Mouse (Mus musculus): ENCODE results near the gene Gm10382. TPM values are rescaled to one million over a fixed set of nuclear protein-coding genes. Genes with fewer than 3 reads are reported as not detected.
"Not testable (repeated sequence)": the region's sequence is repeated elsewhere in the genome, so short reads cannot be mapped to it uniquely, and the experiment has no call there.

The Gm10382 gene
- polyA plus RNA-seq, 1 experiment from 2014 or later, result 0.67 TPM

DNA sequence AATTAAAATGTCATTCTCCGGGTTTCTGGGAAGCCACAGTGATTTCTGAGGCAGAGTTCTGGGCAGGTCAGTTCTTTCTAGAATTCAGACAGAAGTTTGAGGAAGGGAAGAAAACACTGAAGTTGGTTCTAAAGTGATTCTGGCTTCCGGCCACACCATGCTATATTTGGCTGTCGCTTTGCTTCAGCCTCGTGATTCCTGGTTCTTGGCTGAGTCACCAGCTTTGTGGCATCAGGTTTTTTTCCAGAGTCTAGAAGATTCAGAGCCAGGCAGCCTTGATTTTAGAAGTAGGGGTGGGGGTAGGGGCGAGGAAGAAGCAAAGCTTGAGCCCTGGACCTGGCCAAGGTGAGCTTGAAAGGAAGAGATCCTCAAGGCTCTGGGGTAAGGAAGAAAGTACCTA lies 2.5 kb downstream of the Gm10382 start:
- Histone ChIP-seq H3K4me3 (no peak overlapping the region), H3K27ac (peak overlapping the region; percentile 100), H3K9me3 (no peaks in the 10 kb centered on the region), H3K4me1 (peaks cover 37% of the 10 kb centered on the region), H3K27me3 (ENCODE audit: insufficient read depth, poor library complexity, severe bottlenecking) (no peaks in the 10 kb centered on the region), H3K36me3 (peaks cover 10% of the 10 kb centered on the region)
- WGBS, result 68% methylated on average over 5 of the region's 5 CpGs
- no peak for DNase-seq (ENCODE audit: low spot score)

DNA sequence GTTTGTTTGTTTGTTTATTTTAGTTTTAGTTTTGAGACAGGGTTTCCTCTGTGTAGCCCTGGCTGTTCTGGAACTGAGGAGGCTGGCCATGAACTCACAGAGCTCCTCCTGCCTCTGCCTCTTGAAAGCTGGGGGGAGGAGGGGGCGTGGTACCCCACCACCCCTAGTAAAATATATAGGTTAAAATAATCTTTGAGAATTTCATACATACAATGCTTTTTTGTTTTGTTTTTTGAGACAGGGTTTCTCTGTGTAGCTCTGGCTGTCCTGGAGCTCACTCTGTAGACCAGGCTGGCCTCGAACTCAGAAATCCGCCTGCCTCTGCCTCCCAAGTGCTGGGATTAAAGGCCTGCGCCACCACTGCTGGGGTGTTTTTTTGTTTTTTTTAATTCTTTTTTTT lies 3.1 kb downstream of the Gm10382 start:
- peaks cover 37% of the 10 kb centered on the region for H3K4me1 ChIP-seq
- WGBS, result 93% methylated on average over 4 of the region's 4 CpGs
- DNase-seq (ENCODE audit: low spot score), result not testable (repeated sequence)

DNA sequence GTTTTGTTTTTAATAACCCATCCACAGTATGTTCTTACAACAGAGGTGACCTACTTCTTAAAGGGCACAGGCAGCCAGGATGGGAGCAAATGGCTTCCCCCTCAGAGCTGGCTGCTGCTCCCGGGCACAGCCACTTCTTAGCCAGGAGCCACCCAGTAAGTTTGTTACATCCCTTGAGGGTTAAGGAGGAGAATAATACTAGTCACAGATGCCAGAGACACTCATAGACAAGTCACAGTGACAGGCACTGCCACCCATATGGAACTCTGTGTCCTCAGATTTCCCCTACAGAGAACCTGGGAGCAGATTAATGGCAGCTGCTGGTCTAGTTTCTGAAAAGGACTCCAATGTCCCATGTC lies 3.5 kb downstream of the Gm10382 start:
- H3K4me1 ChIP-seq, result peaks cover 37% of the 10 kb centered on the region
- H3K27ac ChIP-seq, result peak overlapping the region; percentile 100
- peak overlapping the region; percentile 47 for H3K4me3 ChIP-seq
- H3K9me3 ChIP-seq, result no peaks in the 10 kb centered on the region
- DNase-seq (ENCODE audit: low spot score), result no peak
- H3K36me3 ChIP-seq, result peaks cover 7% of the 10 kb centered on the region
- no peaks in the 10 kb centered on the region for H3K27me3 ChIP-seq (ENCODE audit: insufficient read depth, poor library complexity, severe bottlenecking)
- WGBS, result 62% methylated on average over 1 of the region's 1 CpGs

More for the DNA sequence above, 3.1 kb downstream of the Gm10382 start:
- H3K36me3 ChIP-seq; H3K4me3 ChIP-seq; H3K27me3 ChIP-seq (ENCODE audit: insufficient read depth, poor library complexity, severe bottlenecking); H3K9me3 ChIP-seq: not testable (repeated sequence)
- peak overlapping the region; percentile 100 for H3K27ac ChIP-seq

DNA sequence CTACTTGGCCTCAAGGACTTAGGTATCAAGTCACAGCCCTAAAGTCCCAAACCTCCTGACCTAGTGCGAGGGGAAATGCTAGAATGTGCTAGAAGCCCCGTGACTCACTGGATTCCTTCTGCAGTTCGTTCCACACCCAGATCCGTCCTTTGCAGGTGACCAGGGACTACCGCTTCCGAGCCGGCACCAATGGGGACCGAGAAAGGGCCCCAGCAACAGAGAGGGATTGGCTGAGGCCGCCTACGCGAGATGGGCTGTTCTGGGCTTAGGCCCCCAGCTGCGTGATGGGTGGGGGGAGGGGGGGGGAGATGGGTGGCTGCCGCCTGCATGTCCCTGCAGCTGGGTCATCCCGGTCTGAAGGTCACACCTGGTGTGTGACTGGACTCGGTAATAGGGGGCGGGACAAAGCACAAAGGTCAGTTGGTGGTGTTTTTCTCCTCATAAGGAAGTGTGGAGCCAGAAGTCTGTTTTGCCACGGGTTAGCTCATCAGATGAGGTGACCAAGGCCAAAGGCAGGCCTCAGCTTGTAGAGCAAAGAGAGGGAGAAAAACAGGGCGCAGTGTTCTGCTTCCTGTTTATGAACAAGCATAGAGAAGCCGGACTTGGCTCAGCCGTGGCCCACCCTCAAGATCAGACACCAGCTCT lies 4.0 kb downstream of the Gm10382 start:
- H3K36me3 ChIP-seq, result peaks cover 7% of the 10 kb centered on the region
- no peaks in the 10 kb centered on the region for H3K27me3 ChIP-seq (ENCODE audit: insufficient read depth, poor library complexity, severe bottlenecking)
- DNase-seq (ENCODE audit: low spot score), result peak; percentile 99
- WGBS, result 1% methylated on average over 20 of the region's 20 CpGs
- peaks cover 37% of the 10 kb centered on the region for H3K4me1 ChIP-seq
- no peaks in the 10 kb centered on the region for H3K9me3 ChIP-seq
- H3K4me3 ChIP-seq, result peak overlapping the region; percentile 47
- H3K27ac ChIP-seq, result peak overlapping the region; percentile 100

DNA sequence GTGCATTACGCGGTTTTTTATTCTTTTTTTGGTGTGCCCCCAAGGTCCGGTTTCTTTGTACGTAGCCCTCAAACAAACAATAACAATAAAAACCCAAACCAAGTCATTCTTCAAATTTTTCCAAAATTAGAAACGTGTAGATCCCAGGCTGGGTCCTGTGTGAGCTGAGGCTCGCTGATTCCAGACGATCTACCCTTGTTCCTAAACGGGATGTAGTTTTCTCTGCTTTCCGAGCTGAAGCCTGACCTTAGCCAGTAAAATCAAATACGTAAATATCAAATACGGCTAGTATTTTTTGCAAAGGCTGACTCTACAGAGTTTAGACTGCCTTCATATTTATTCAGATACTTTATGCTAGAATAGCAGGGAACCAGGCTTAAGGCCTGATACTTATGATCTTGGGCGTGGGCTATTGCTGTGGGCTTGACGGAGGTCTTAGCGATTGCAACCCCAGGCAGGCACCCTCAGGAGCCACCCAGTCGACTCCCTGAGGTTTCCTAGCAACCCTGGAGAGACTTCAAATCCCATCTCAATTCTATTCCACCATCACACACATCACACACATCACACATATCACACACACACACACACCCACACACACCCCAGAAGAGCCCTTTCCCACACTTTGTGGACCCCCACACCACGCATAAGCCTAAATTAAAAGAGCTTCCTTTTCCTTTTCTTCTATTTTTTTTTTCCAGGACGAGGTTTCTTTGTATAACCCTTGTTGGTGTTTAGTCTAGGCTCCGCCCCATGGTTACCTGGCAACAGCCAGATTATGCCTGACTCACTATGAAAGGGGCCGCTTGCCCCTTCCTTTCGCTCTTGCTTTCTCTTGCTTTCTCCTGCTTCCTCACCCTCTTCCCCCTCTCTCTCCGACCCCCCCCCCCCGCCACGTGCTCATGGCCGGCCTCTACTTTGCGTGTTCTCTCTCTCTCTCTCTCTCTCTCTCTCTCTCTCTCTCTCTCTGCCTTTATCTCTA lies 4.8 kb downstream of the Gm10382 start:
- Histone ChIP-seq H3K27me3 (ENCODE audit: insufficient read depth, poor library complexity, severe bottlenecking) (no peaks in the 10 kb centered on the region; the same call in 1 of the 2 replicates), H3K4me1 (peaks cover 37% of the 10 kb centered on the region), H3K36me3 (no peaks in the 10 kb centered on the region), H3K9me3 (no peaks in the 10 kb centered on the region), H3K4me3 (peak overlapping the region; percentile 47), H3K27ac (peak overlapping the region; percentile 100)
- 20% methylated on average over 23 of the region's 25 CpGs for WGBS
- DNase-seq (ENCODE audit: low spot score), result peak; percentile 95

- DNase-seq (ENCODE audit: low spot score), result no peak
- Histone ChIP-seq H3K27me3 (ENCODE audit: insufficient read depth, poor library complexity, severe bottlenecking) (no peaks in the 10 kb centered on the region; the same call in 1 of the 2 replicates), H3K36me3 (no peaks in the 10 kb centered on the region), H3K4me3 (no peak overlapping the region), H3K9me3 (no peaks in the 10 kb centered on the region), H3K4me1 (peaks cover 37% of the 10 kb centered on the region), H3K27ac (peak overlapping the region; percentile 100)
- 65% methylated on average over 3 of the region's 3 CpGs for WGBS
These were observed 5.9 kb downstream of the Gm10382 start for GRCm38 (mm10) chr5:125395008-125395407.

- Histone ChIP-seq H3K27me3 (ENCODE audit: insufficient read depth, poor library complexity, severe bottlenecking) (no peaks in the 10 kb centered on the region; the same call in 1 of the 2 replicates), H3K4me3 (no peak overlapping the region), H3K4me1 (no peaks in the 10 kb centered on the region), H3K36me3 (no peaks in the 10 kb centered on the region), H3K27ac (no peak overlapping the region), H3K9me3 (no peaks in the 10 kb centered on the region)
- no peak for DNase-seq (ENCODE audit: low spot score)
- WGBS, result 43% methylated on average over 7 of the region's 7 CpGs
These were observed 11.8 kb downstream of the Gm10382 start for GRCm38 (mm10) chr5:125400903-125401302.

DNA sequence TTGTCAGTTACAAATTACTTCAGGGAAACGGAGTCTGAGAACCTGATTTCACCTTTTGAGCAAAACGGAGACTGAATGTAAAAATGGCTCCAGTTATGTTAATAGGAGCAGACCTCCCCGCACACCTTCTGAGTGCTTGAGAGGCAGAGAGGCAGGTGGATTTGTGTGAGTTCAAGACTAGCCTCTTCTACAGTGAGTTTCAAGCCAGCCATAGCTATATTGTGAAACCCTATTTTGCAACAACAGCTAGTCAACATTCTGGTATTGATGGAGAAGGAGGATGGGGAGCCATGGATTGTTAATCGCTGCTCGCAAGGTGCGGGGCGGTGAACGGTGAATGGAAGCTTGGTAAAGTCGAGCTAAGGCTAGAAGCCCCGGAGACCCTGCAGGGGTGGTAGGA lies 13.4 kb downstream of the Gm10382 start:
- no peak for DNase-seq (ENCODE audit: low spot score)
- H3K36me3 ChIP-seq, result no peaks in the 10 kb centered on the region
- peaks cover 12% of the 10 kb centered on the region for H3K4me1 ChIP-seq
- H3K4me3 ChIP-seq, result no peak overlapping the region
- no peaks in the 10 kb centered on the region; the same call in 1 of the 2 replicates for H3K27me3 ChIP-seq (ENCODE audit: insufficient read depth, poor library complexity, severe bottlenecking)
- H3K27ac ChIP-seq, result no peak overlapping the region
- no peaks in the 10 kb centered on the region for H3K9me3 ChIP-seq
- 50% methylated on average over 10 of the region's 10 CpGs for WGBS

DNA sequence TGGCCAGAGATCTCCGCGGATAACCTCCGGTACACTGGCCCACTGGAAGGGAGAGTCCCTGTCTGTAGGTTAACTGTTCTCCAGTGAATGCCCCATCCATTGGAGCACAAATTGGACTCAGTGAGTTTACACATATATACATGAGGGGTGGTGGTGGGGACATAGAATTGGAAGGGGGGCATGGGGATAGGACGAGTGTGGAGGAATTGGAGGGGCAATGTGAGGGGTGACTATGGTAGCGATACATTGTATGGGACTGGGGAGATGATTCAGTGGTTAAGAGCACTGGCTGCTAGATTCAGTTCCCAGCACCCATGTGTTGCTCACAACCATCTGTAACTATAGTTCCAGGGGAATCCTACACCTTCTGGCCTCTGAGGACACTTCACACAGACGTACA lies 13.9 kb downstream of the Gm10382 start:
- Histone ChIP-seq H3K4me1 (peaks cover 13% of the 10 kb centered on the region), H3K27me3 (ENCODE audit: insufficient read depth, poor library complexity, severe bottlenecking) (no peaks in the 10 kb centered on the region; the same call in 1 of the 2 replicates), H3K4me3 (no peak overlapping the region), H3K36me3 (no peaks in the 10 kb centered on the region), H3K27ac (peak overlapping the region; percentile 87; the same call in 1 of the 2 replicates), H3K9me3 (no peaks in the 10 kb centered on the region)
- no peak for DNase-seq (ENCODE audit: low spot score)
- 51% methylated on average over 6 of the region's 6 CpGs for WGBS

DNA sequence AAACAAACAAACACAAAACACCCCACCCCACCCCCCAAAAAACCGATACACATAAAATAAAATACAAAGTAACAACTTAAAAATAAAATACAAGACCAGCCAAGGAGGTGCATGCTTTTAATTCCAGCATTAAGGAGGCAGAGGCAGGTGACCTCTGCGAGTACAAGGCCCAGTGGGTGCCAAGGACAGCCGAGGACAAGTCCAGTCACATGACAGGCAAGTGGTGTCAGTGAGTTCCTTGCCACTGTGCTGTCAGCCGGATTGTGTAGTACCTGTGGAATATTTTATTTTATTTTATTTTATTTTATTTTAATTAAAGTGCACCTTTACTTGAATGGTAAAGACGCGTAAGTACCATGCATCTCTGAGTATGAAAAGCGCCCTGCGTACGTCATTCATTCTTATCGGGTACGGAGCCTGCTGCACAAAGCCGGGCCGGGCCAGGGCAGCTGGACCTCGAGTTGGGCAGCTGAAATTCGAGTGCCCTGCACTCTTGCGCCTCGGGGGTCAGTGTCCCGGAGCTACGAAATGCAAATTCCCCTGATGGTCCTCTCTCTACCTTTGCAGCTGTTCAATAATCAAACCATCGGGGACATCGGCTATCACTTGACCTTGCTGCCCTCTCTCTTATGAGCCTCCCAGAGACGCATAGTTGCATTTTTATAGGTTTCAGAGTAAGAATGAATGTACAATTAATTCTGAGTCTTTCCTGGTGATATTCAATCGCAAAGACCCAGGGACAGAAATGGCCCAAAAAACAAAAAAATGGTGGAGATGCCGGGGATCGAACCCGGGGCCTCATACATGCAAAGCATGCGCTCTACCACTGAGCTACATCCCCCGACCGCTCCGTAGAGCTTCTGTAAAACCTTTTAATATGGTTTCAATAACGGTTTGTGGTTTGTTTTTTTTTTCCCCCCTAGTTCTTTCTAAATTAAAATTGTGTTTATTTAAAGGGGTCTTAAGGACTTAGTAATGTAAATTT lies 14.7 kb downstream of the Gm10382 start:
- H3K36me3 ChIP-seq, result no peaks in the 10 kb centered on the region
- peaks cover 13% of the 10 kb centered on the region for H3K4me1 ChIP-seq
- WGBS, result 12% methylated on average over 31 of the region's 31 CpGs
- no peak for DNase-seq (ENCODE audit: low spot score)
- peak overlapping the region; percentile 87 for H3K27ac ChIP-seq
- no peaks in the 10 kb centered on the region for H3K9me3 ChIP-seq
- peak overlapping the region; percentile 82 for H3K4me3 ChIP-seq
- no peaks in the 10 kb centered on the region for H3K27me3 ChIP-seq (ENCODE audit: insufficient read depth, poor library complexity, severe bottlenecking)

DNA sequence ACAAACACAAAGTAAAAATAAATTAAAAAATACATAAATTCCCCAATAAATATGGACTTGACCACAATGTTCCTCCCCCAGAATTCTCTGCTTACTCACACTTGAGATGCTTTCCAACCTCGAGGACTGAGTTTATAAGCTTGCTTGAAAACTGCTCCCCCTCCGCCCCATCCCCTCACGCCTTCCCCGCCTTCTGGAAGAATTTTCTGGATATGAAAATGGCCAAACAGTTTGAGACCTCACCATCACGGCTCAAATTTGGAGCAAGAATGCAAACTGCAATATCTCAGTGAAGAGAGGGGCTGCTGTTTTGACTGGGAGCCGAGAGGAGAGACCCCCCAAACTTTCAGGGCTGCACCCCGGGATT lies 15.4 kb downstream of the Gm10382 start:
- Histone ChIP-seq H3K36me3 (no peaks in the 10 kb centered on the region), H3K4me1 (peaks cover 13% of the 10 kb centered on the region), H3K4me3 (peak overlapping the region; percentile 82), H3K27ac (peak overlapping the region; percentile 92), H3K9me3 (no peaks in the 10 kb centered on the region), H3K27me3 (ENCODE audit: insufficient read depth, poor library complexity, severe bottlenecking) (no peaks in the 10 kb centered on the region)
- no peak for DNase-seq (ENCODE audit: low spot score)
- WGBS, result 1% methylated on average over 7 of the region's 7 CpGs

DNA sequence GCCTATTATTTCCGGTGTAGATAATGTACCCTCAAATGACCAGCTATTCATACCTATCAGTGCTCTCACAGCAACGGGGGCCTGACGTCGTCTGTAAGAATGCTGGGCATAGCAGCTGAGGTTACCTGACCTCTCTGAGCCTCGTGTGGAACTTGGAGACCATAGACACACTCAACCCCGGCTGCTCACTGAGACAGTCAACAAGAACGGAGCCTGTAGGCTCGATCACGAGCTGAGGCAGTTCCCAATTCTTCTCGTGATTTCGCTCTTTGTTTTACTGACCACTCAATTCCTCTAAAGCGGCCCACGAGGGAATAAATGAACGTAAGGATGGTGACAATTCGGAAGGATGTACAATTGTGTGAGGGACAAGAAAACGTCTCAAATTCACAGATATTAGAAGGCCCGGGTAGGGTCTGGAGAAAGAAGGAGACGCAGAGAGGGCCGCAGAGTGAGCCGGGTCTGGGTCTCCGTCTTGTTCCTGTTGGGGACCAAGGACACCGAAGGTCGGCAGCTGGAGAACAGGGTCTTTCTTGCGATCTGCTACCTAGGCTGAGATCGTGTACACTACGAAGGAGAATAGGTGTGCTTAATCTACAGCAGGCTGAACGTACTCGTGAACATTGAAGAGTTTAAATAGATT lies 15.9 kb downstream of the Gm10382 start:
- no peaks in the 10 kb centered on the region for H3K27me3 ChIP-seq (ENCODE audit: insufficient read depth, poor library complexity, severe bottlenecking)
- peaks cover 17% of the 10 kb centered on the region for H3K4me1 ChIP-seq
- H3K27ac ChIP-seq, result peak overlapping the region; percentile 92
- H3K4me3 ChIP-seq, result peak overlapping the region; percentile 82
- H3K9me3 ChIP-seq, result no peaks in the 10 kb centered on the region
- H3K36me3 ChIP-seq, result no peaks in the 10 kb centered on the region
- 0% methylated on average over 28 of the region's 28 CpGs for WGBS
- peak; percentile 93 for DNase-seq (ENCODE audit: low spot score)
